Mouse (Mus musculus): ENCODE data around the gene Ubtd1. TPM values are rescaled to one million over a fixed set of nuclear protein-coding genes. Genes with fewer than 3 reads are reported as not detected.

The Ubtd1 gene
- polyA plus RNA-seq, 1 experiment = 10.8 TPM

DNA sequence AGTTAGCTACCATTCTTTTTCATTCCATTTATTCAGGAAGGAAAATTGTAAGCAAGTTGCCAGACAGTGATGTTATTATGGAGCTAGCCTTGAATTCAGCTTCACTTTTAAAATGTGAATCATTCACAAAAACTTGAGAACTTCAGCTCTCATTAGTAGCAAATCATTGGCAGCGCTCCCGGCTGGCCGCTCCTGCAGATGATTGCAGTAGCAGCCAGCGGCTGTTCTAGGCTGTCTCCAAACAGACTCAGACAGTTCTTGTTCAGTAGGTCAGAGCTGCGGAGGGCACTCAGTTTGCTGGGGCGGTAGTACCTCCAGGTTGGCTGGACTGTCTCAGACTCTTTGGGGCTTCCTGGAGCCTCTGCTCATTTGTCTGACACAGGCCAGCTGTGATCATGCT, 11.9 kb downstream of the Ubtd1 start:
- Histone ChIP-seq H3K4me1 (ENCODE audit: control insufficient read depth, insufficient read depth, insufficient read length, low read length) (peaks cover 5% of the 10 kb centered on the region; the same call in 1 of the 2 replicates), H3K27ac (ENCODE audit: insufficient read depth, low read depth, low read length) (no peak overlapping the region), H3K36me3 (ENCODE audit: control insufficient read depth, insufficient read depth, low read length) (no peaks in the 10 kb centered on the region), H3K27me3 (ENCODE audit: control insufficient read depth, insufficient read depth, low read length) (no peaks in the 10 kb centered on the region), H3K4me3 (ENCODE audit: low read depth, low read length) (no peak overlapping the region)
- WGBS = 38% methylated on average over 6 of the region's 6 CpGs
- TF ChIP-seq CTCF (IDR thresholded peaks at IDR 0.05; ENCODE audit: extremely low read depth, insufficient read length, insufficient replicate concordance, low read depth, low read length) = no peak

DNA sequence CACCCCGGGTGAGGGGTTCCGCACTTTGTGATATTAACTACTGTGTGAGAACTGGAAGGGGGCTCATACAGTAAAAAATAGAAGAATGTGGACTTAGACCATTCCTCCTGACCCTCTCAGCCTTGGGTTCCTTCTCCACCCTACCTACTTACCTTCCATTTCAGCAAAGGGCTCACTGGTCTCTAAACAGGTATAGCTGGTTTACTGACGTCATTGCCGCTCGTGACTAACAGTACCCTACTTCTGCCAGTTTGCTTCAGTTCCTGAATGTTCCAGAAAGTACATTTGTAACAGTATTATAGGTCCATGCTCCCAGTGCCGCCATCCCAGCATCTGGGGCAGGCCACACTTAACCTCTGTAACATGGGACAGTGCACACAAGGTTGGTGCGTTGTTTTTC, 12.5 kb downstream of the Ubtd1 start:
- Histone ChIP-seq H3K4me3 (ENCODE audit: low read depth, low read length) (no peak overlapping the region), H3K4me1 (ENCODE audit: control insufficient read depth, insufficient read depth, insufficient read length, low read length) (peaks cover 5% of the 10 kb centered on the region; the same call in 1 of the 2 replicates), H3K27ac (ENCODE audit: insufficient read depth, low read depth, low read length) (no peak overlapping the region), H3K36me3 (ENCODE audit: control insufficient read depth, insufficient read depth, low read length) (no peaks in the 10 kb centered on the region), H3K27me3 (ENCODE audit: control insufficient read depth, insufficient read depth, low read length) (no peaks in the 10 kb centered on the region)
- TF ChIP-seq CTCF (IDR thresholded peaks at IDR 0.05; ENCODE audit: extremely low read depth, insufficient read length, insufficient replicate concordance, low read depth, low read length) (no peak), POLR2A (IDR thresholded peaks at IDR 0.05; ENCODE audit: low read depth, low read length) (no peak)
- 90% methylated on average over 7 of the region's 7 CpGs for WGBS

DNA sequence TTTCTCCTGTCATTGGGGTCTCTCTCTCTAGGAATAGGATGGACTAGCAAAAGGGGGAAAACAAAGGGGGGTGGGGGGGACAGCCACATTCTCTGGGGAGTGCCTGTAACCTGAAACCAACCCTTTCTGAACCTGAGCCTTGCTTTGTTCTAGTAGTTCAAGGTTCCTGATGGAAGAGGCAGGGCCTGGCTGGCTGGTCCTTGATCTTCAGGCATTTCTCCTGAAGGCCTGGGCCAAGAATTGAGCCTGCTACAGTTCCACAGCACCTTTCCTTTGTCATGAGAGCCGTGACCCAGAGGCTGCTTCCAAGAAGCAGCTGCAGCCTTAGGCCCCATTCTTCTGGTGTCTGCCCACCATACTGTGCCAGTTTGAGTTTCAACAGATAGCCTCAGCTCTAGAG, 13.9 kb downstream of the Ubtd1 start:
- Histone ChIP-seq H3K27me3 (ENCODE audit: control insufficient read depth, insufficient read depth, low read length) (no peaks in the 10 kb centered on the region), H3K4me3 (ENCODE audit: low read depth, low read length) (no peak overlapping the region), H3K4me1 (ENCODE audit: control insufficient read depth, insufficient read depth, insufficient read length, low read length) (peaks cover 5% of the 10 kb centered on the region; the same call in 1 of the 2 replicates), H3K36me3 (ENCODE audit: control insufficient read depth, insufficient read depth, low read length) (no peaks in the 10 kb centered on the region), H3K27ac (ENCODE audit: insufficient read depth, low read depth, low read length) (no peak overlapping the region)
- WGBS = 92% methylated on average over 1 of the region's 1 CpGs
- TF ChIP-seq CTCF (IDR thresholded peaks at IDR 0.05; ENCODE audit: extremely low read depth, insufficient read length, insufficient replicate concordance, low read depth, low read length) = no peak
- TF ChIP-seq POLR2A (IDR thresholded peaks at IDR 0.05; ENCODE audit: low read depth, low read length) = no peak

DNA sequence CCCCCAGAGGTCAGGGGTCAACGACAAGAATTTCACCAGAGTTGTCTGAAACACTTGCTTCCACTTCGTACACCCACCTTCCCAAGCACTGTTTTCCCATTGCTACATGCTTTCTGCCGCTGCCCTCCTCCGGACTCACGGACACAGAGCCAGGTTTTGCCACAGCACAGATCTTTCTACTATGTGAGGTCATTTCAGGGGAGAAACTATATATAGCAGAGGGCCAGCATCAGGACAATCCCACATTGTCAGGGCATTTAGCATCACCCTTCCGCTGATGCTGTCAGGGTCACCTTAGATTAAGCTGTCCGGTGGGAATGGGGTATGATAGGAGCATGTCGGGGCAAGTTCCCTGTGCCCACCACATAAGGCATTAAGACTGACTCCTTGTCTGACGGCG, 15.5 kb downstream of the Ubtd1 start:
- TF ChIP-seq POLR2A (IDR thresholded peaks at IDR 0.05; ENCODE audit: low read depth, low read length) (no peak), CTCF (IDR thresholded peaks at IDR 0.05; ENCODE audit: extremely low read depth, insufficient read length, insufficient replicate concordance, low read depth, low read length) (no peak)
- Histone ChIP-seq H3K4me3 (ENCODE audit: low read depth, low read length) (no peak overlapping the region), H3K4me1 (ENCODE audit: control insufficient read depth, insufficient read depth, insufficient read length, low read length) (peaks cover 8% of the 10 kb centered on the region; the same call in 1 of the 2 replicates), H3K27ac (ENCODE audit: insufficient read depth, low read depth, low read length) (no peak overlapping the region), H3K36me3 (ENCODE audit: control insufficient read depth, insufficient read depth, low read length) (no peaks in the 10 kb centered on the region), H3K27me3 (ENCODE audit: control insufficient read depth, insufficient read depth, low read length) (no peaks in the 10 kb centered on the region)
- 88% methylated on average over 10 of the region's 10 CpGs for WGBS

DNA sequence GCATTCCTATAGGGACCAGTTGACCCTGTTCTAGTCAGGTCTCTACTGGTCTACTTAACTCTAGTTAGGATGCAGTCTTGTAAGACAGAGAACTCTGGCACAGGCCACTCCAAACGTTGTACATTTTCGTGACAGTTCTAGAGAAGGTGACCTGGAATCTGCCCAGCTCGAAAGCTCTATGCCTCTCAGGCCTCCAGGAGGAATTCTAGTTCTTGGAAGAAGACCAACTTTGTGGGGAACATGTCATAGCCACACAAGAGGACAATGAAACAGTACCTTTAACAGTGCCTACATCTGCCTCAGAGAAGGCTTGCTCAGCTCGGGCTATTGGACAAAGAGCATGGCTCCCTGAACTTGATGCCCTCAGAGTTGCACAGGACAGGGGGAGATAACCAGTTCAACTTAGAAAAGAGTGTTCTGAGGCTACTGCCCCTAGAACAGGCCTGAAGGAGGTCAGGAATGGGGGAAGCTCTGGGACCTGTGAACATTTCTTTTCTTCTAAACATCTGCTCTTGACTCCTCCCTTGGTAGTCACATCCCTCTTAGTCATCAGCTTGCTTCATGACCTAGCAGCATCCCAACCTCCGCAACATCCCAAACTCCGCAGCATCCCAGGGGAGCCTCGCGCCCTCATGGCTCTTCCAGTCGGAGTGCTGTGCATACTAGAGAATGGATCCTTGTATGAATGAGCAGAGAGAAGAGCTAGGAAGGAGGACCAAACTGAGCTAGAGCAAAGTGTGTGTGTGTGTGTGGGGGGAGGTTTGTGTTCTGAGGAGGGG, 17.4 kb downstream of the Ubtd1 start:
- WGBS = 84% methylated on average over 9 of the region's 9 CpGs
- Histone ChIP-seq H3K36me3 (ENCODE audit: control insufficient read depth, insufficient read depth, low read length) (no peaks in the 10 kb centered on the region), H3K4me1 (ENCODE audit: control insufficient read depth, insufficient read depth, insufficient read length, low read length) (peaks cover 4% of the 10 kb centered on the region; the same call in 1 of the 2 replicates), H3K27ac (ENCODE audit: insufficient read depth, low read depth, low read length) (no peak overlapping the region), H3K4me3 (ENCODE audit: low read depth, low read length) (no peak overlapping the region), H3K27me3 (ENCODE audit: control insufficient read depth, insufficient read depth, low read length) (no peaks in the 10 kb centered on the region)
- TF ChIP-seq CTCF (IDR thresholded peaks at IDR 0.05; ENCODE audit: extremely low read depth, insufficient read length, insufficient replicate concordance, low read depth, low read length) (no peak), POLR2A (IDR thresholded peaks at IDR 0.05; ENCODE audit: low read depth, low read length) (no peak)

DNA sequence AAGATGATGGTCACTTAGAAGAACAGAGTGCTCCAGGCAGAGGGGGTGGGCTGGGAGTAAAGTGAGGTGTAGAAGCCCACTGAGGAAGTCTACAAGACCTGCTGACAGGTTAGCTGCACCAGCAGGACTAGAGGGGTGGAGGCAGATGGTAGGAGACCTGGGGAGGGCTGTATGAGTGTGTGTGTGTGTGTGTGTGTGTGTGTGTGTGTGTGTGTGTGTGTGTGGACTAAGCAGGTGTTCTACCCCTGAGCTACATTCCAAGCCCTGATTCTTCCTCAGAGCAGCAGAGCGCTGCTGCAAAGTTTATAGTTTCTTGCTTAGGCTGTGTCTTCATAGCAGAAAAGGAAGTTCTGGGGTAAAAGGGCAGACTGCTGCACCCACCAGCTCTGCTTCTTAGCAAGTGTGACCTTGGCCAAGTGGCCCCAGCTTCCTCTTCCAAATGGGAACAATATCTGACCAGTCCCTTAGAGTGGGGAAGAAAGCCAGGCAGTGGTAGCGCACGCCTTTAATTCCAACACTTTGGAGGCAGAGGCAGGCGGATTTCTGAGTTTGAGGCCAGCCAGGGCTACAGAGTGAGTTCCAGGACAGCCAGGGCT, 18.2 kb downstream of the Ubtd1 start:
- no peaks in the 10 kb centered on the region for H3K36me3 ChIP-seq (ENCODE audit: control insufficient read depth, insufficient read depth, low read length)
- peak overlapping the region; percentile 26; the same call in 1 of the 2 replicates for H3K27ac ChIP-seq (ENCODE audit: insufficient read depth, low read depth, low read length)
- H3K27me3 ChIP-seq (ENCODE audit: control insufficient read depth, insufficient read depth, low read length) = no peaks in the 10 kb centered on the region
- 69% methylated on average over 4 of the region's 4 CpGs for WGBS
- no peak overlapping the region for H3K4me3 ChIP-seq (ENCODE audit: low read depth, low read length)
- peaks cover 4% of the 10 kb centered on the region; the same call in 1 of the 2 replicates for H3K4me1 ChIP-seq (ENCODE audit: control insufficient read depth, insufficient read depth, insufficient read length, low read length)
- TF ChIP-seq POLR2A (IDR thresholded peaks at IDR 0.05; ENCODE audit: low read depth, low read length) (no peak), CTCF (IDR thresholded peaks at IDR 0.05; ENCODE audit: extremely low read depth, insufficient read length, insufficient replicate concordance, low read depth, low read length) (no peak)

DNA sequence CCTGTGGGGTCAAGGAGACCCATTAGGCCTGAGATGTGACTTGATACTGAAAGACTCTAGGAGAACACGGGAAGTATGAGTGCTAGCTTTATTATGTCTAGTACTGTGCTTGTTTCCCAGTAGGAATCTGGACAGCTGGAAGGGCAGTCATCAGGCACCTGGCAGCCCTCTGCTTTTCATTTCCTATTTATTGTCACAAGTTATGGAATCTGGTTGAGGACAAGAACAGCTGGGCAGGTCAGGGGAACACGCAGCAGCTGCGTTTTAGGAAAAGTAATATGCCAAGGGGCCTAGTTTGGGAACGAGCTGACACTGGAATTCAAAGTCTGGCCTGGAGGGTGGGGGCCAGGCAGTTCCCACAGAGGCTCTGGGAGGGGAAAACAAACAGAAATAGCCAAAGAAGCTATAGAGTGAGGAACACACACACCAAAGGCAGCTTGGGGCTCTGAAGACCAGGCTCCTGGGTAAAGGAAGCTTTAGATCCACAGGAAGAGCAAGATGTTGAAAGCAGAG, 18.9 kb downstream of the Ubtd1 start:
- 30% methylated on average over 4 of the region's 4 CpGs for WGBS
- TF ChIP-seq CTCF (IDR thresholded peaks at IDR 0.05; ENCODE audit: extremely low read depth, insufficient read length, insufficient replicate concordance, low read depth, low read length) (no peak), POLR2A (IDR thresholded peaks at IDR 0.05; ENCODE audit: low read depth, low read length) (no peak)
- Histone ChIP-seq H3K27me3 (ENCODE audit: control insufficient read depth, insufficient read depth, low read length) (no peaks in the 10 kb centered on the region), H3K4me1 (ENCODE audit: control insufficient read depth, insufficient read depth, insufficient read length, low read length) (peaks cover 4% of the 10 kb centered on the region; the same call in 1 of the 2 replicates), H3K27ac (ENCODE audit: insufficient read depth, low read depth, low read length) (no peak overlapping the region), H3K36me3 (ENCODE audit: control insufficient read depth, insufficient read depth, low read length) (no peaks in the 10 kb centered on the region), H3K4me3 (ENCODE audit: low read depth, low read length) (no peak overlapping the region)

All from small intestine, adult 2 months (tissue).